Mouse (Mus musculus) bone marrow, adult 2 months (tissue): Measurements from ENCODE around the gene Bst2. TPM values are rescaled to one million over a fixed set of nuclear protein-coding genes. Genes with fewer than 3 reads are reported as not detected.

Experiments
- H3K27ac ChIP-seq: fragments of 200-500 bp; 2 replicates; pipeline ENCODE4 v1.5.1; 2012; ENCODE audit warnings: low read depth, mild to moderate bottlenecking, control low read depth, inconsistent platforms, low read length; ENCODE audit not compliant: control insufficient read depth, poor library complexity, insufficient read depth
- H3K4me1 ChIP-seq: fragments of 200-500 bp; 2 replicates; pipeline ENCODE4 v1.6.1; 2011; ENCODE audit warnings: low read length; ENCODE audit not compliant: control insufficient read depth, insufficient read depth
- H3K4me3 ChIP-seq: fragments of 200-500 bp; replicated peaks from 2 replicates; pipeline ENCODE3; 2011; ENCODE audit warnings: mild to moderate bottlenecking, low read depth, low read length, control low read depth; ENCODE audit not compliant: control insufficient read depth
- CTCF ChIP-seq: fragments of 200-500 bp; IDR thresholded peaks from 2 replicates; pipeline ENCODE4 v1.5.1; 2011; ENCODE audit warnings: low read length, control low read depth; ENCODE audit not compliant: control insufficient read depth, insufficient read depth
- POLR2A ChIP-seq: fragments of 200-500 bp; IDR thresholded peaks from 2 replicates; pipeline ENCODE4 v1.6.1; 2011; ENCODE audit warnings: low read depth, mild to moderate bottlenecking, control low read depth, low read length, borderline replicate concordance; ENCODE audit not compliant: control insufficient read depth
- WGBS: fragments of 180-500 bp; shearing (Covaris S2); methylation state at CpG from one replicate; pipeline ENCODE4 v1.1.7; 2018; 5-methylcytosine and 5-hydroxymethylcytosine counted together
- polyA plus RNA-seq: library from polyadenylated mRNA; stranded (reverse); fragments of >200 nt; gene quantifications from 2 replicates; pipeline ENCODE4 v1.2.4, GENCODE M21; 2011; ENCODE audit warnings: low replicate concordance; ENCODE audit not compliant: missing spikeins, insufficient read depth, insufficient read length

Bst2 gene
- polyA plus RNA-seq, 1 experiment = 103 TPM

GRCm38 (mm10) chr8:71505979-71506378, 31.3 kb downstream of the Bst2 start:
- Histone ChIP-seq H3K4me1 (no peaks in the 10 kb centered on the region), H3K27ac (no peak overlapping the region), H3K4me3 (no peak overlapping the region)
- 63% methylated on average over 4 of the region's 4 CpGs for WGBS
- no peak for TF ChIP-seq CTCF
- TF ChIP-seq POLR2A = no peak

DNA sequence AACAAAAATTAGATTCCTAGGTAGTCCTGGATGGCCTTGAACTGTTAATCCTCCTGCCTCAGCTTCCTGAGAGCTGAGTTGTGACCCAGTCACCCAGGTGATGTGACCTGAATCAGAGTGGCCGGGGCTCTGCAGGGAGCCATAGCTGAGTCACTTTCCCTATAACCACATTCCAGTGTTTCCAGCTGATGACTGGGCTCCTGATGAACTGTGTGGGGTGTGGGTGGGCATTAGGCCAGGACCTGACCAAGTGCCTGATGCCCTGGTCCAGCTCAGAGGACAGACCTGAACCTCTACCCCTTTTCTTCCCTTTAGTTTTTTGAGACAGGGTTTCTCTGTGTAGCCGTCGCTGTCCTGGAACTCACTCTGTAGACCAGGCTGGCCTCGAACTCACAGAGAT, 31.9 kb downstream of the Bst2 start:
- no peak for TF ChIP-seq POLR2A
- 80% methylated on average over 4 of the region's 4 CpGs for WGBS
- no peak overlapping the region for H3K27ac ChIP-seq
- no peak overlapping the region for H3K4me3 ChIP-seq
- no peaks in the 10 kb centered on the region for H3K4me1 ChIP-seq

- Histone ChIP-seq H3K27ac (no peak overlapping the region), H3K4me1 (no peaks in the 10 kb centered on the region), H3K4me3 (no peak overlapping the region)
- 88% methylated on average over 4 of the region's 4 CpGs for WGBS
- TF ChIP-seq CTCF = no peak
- no peak for TF ChIP-seq POLR2A
Measured at GRCm38 (mm10) chr8:71504349-71504748, 32.9 kb downstream of the Bst2 start.

GRCm38 (mm10) chr8:71498816-71499690, 38.2 kb downstream of the Bst2 start:
- TF ChIP-seq CTCF = no peak
- no peak for TF ChIP-seq POLR2A
- Histone ChIP-seq H3K4me1 (no peaks in the 10 kb centered on the region), H3K4me3 (no peak overlapping the region), H3K27ac (no peak overlapping the region)
- WGBS = 62% methylated on average over 16 of the region's 16 CpGs

DNA sequence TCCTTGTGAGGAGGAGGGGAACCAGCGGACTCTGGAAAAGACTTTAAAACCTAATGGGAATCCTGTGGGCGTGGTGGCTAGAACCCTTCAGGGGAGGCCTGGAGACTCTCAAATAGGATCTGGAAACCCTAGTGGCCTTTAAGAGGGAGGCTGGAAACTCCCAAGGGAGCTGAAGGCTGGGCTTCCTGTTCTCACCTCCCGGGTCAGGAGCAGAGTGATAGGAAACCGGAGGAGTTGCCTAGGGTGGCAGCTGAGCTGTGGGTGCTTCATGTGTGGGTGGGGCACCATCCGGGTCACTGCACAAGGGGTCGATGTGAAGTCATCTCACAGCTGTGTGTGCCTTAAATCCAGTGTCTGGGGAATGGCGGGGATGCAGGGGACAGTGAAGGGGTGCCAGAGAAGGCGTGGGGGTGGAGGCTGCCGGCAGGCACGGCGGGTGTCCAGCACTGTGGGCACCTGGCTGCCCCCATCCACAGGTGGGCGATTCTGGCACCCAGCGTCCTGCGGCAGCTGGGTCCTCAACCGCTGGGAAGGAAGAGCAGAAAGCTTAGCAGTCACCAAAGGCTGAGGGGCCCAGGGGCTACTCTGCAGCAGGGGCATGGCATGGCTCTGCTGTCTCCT, 39.3 kb downstream of the Bst2 start:
- Histone ChIP-seq H3K4me1 (no peaks in the 10 kb centered on the region), H3K4me3 (no peak overlapping the region), H3K27ac (no peak overlapping the region; the same call in 1 of the 2 replicates)
- TF ChIP-seq CTCF (no peak), POLR2A (no peak)
- WGBS = 70% methylated on average over 15 of the region's 15 CpGs

DNA sequence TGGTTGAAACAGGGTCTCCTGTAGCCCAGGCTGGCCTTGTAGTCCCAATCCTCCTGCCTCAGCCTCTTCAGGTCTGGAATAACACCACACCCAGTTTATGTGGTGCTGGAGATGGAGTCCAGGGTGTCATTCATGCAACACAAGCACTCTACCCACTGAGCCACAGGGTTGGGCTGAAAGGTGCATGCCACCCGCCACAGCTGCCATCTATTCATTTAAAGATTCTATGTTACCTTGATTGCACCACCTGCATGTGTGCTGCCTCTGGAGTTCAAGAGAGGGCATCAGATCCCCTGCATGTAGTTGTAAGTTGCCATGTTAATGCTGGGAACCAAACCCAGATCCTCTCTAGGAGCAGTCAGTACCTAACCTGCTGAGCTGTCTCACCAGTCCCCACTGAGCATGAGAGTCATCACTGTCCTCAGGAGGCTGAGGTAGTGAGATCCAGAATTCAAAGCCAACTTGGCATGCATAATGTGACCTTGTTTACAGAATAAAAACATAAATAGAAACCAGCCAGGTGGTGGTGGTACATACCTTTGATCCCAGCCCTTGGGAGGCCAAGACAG, 40.1 kb downstream of the Bst2 start:
- H3K4me3 ChIP-seq = no peak overlapping the region

GRCm38 (mm10) chr8:71496481-71496880, 40.8 kb downstream of the Bst2 start:
- Histone ChIP-seq H3K4me3 (no peak overlapping the region), H3K4me1 (no peaks in the 10 kb centered on the region), H3K27ac (no peak overlapping the region)
- WGBS = 67% methylated on average over 11 of the region's 11 CpGs
- TF ChIP-seq CTCF (no peak), POLR2A (no peak)

More for the DNA sequence above, 40.1 kb downstream of the Bst2 start:
- TF ChIP-seq POLR2A (no peak), CTCF (no peak)
- Histone ChIP-seq H3K4me1 (no peaks in the 10 kb centered on the region), H3K27ac (no peak overlapping the region)
- WGBS = 82% methylated on average over 1 of the region's 1 CpGs

GRCm38 (mm10) chr8:71495811-71496210, 41.4 kb downstream of the Bst2 start:
- no peak for TF ChIP-seq POLR2A
- H3K27ac ChIP-seq = no peak overlapping the region
- H3K4me3 ChIP-seq = no peak overlapping the region
- H3K4me1 ChIP-seq = no peaks in the 10 kb centered on the region
- WGBS = 83% methylated on average over 5 of the region's 5 CpGs
